Mouse (Mus musculus) neural tube, embryonic 12.5 days (tissue): ENCODE data around the gene Il17c. TPM values are rescaled to one million over a fixed set of nuclear protein-coding genes. Genes with fewer than 3 reads are reported as not detected.

ENCODE experiments used
- ATAC-seq: fragments of 200-750 bp; cut with Nextera tagmentation; 2 replicates; pipeline ENCODE4 v1.8.0; 2017; ENCODE audit warnings: low read depth, mild to moderate bottlenecking, moderate TSS enrichment, moderate library complexity; ENCODE audit not compliant: low FRiP score
- H3K27ac ChIP-seq: fragments of 300-500 bp; sonication (generic); 2 replicates; pipeline ENCODE4 v1.5.1; 2016
- H3K27me3 ChIP-seq: fragments of 300-500 bp; sonication (generic); replicated peaks from 2 replicates; pipeline ENCODE4 v1.6.1; 2016; ENCODE audit warnings: mild to moderate bottlenecking
- H3K36me3 ChIP-seq: fragments of 300-500 bp; sonication (generic); 2 replicates; pipeline ENCODE4 v1.6.1; 2016; ENCODE audit warnings: mild to moderate bottlenecking
- H3K4me1 ChIP-seq: fragments of 300-500 bp; sonication (generic); 2 replicates; pipeline ENCODE4 v1.6.1; 2016
- H3K4me2 ChIP-seq: fragments of 300-500 bp; sonication (generic); replicated peaks from 2 replicates; pipeline ENCODE4 v1.6.1; 2016; ENCODE audit warnings: mild to moderate bottlenecking
- H3K4me3 ChIP-seq: fragments of 300-500 bp; sonication (generic); 2 replicates; pipeline ENCODE4 v1.5.1; 2016
- H3K9ac ChIP-seq: fragments of 300-500 bp; sonication (generic); 2 replicates; pipeline ENCODE4 v1.6.1; 2016; ENCODE audit warnings: mild to moderate bottlenecking
- H3K9me3 ChIP-seq: fragments of 300-500 bp; sonication (generic); 2 replicates; pipeline ENCODE4 v1.6.1; 2016; ENCODE audit warnings: mild to moderate bottlenecking
- WGBS: fragments of 180-500 bp; shearing (Covaris S2); methylation state at CpG from one replicate; pipeline ENCODE4 v1.1.7; 2016; 5-methylcytosine and 5-hydroxymethylcytosine counted together
- polyA plus RNA-seq: library from polyadenylated mRNA; unstranded; fragments of >200 nt; fragmentation: Nextera tagmentation; extraction: Ambion mirVana; gene quantifications from 2 replicates; pipeline ENCODE4 v1.2.1, GENCODE M21; 2016

The Il17c gene
- not detected in 2 replicates for polyA plus RNA-seq

DNA sequence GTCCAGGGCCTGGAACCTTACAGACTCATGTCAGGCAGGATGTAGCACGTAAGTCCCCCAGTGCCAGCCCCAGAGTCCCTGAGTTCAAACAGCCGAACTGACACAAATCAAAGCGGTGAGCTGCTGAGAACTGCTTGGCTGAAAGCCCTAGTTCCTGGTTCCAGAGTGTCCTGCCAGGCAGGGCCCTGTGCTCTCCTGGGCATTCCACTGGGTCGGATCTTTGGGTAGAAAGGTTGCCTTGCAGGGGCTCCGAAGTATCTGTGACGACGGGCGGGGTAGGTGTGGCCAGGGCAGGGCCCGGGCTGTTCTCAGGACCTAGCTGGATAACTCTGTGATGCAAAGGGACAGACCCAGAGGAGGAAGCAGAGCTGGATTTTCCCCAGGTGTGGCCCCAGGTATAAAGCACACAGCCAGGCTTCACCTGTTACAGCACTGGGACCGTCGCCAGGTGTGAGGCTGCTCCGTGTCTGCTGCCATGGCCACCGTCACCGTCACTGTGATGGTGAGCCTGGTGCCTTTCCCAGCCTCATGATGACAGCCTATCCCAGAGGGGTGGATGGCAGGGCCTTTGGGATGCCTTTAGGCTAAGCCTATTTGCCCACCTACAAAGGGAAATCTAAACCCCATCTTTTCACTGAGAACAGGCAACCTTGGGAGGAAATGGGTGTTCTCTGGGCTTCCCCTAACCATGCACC is at the start of gene Il17c:
TSS of gene Il17c (plus strand) at position 645 of the 695 bp plus-strand sequence.
- no peak within 1 kb of the TSS for H3K4me2 ChIP-seq
- no peak for ATAC-seq
- H3K4me1 ChIP-seq = no peaks in the 10 kb centered on the region
- no peak within 1 kb of the TSS for H3K4me3 ChIP-seq
- H3K36me3 ChIP-seq = peaks cover 28% of the 10 kb centered on the region
- WGBS = 86% methylated on average over 14 of the region's 14 CpGs
- no peaks in the 10 kb centered on the region for H3K9me3 ChIP-seq
- no peaks in the 10 kb centered on the region for H3K27me3 ChIP-seq
- H3K9ac ChIP-seq = no peak within 1 kb of the TSS
- no peak within 1 kb of the TSS for H3K27ac ChIP-seq

DNA sequence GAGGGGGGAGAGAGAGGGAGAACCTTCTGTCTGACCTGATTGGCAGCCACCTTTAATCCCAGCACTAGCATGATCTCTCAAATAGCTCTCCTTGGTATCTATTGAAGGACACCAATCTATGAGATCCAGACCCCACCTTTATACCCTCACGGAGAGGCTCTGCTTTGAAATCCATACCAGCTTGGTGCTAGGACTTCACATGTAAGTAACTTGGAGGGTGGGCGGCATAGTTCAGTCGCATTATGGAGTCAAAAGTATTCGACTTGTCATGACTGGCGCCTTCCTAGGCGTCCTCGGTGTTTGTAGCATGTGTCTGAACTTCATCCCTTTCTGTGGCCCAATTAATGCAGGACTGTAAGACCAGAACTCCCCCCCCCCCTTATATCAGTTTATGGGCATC is 46.5 kb upstream of the Il17c start:
- no peak for ATAC-seq
- Histone ChIP-seq H3K36me3 (peaks cover 8% of the 10 kb centered on the region), H3K4me1 (peaks cover 14% of the 10 kb centered on the region), H3K27ac (no peak overlapping the region), H3K9me3 (no peaks in the 10 kb centered on the region), H3K27me3 (no peaks in the 10 kb centered on the region), H3K9ac (no peak overlapping the region), H3K4me2 (peak overlapping the region; percentile 89), H3K4me3 (no peak overlapping the region)
- 88% methylated on average over 7 of the region's 7 CpGs for WGBS

DNA sequence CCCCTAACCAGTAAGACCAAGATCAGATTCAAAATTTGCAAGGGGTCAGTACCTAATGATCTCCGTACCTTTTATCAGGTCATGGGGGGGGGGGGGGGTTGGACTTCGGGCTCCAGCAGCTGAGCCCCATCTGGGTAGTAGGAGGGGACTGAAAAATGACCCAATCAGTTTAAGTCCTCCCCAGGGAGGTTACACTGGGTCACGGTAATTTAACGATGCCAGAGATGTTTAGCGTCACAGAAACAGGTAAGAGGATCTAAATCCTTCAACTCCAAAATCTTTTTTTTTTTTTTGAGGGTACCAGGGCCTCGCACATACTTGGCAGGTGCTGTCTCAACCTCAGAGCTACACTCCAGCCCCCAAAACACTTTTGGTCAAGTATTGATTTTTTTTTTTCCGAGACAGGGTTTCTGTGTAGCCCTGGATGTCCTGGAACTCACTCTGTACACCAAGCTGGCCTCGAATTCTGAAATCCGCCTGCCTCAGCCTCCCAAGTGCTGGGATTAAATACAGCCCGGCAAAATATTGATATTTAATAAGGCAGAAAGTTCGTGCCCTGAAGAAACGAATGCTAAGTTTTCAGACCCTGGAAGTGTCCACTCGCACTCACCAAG is 46.0 kb upstream of the Il17c start:
- Histone ChIP-seq H3K27me3 (no peaks in the 10 kb centered on the region), H3K36me3 (peaks cover 8% of the 10 kb centered on the region), H3K9ac (no peak overlapping the region), H3K9me3 (no peaks in the 10 kb centered on the region), H3K4me2 (peak overlapping the region; percentile 89), H3K4me3 (peak overlapping the region; percentile 94), H3K27ac (no peak overlapping the region), H3K4me1 (peaks cover 14% of the 10 kb centered on the region)
- 27% methylated on average over 13 of the region's 13 CpGs for WGBS
- ATAC-seq = peak; percentile 42

DNA sequence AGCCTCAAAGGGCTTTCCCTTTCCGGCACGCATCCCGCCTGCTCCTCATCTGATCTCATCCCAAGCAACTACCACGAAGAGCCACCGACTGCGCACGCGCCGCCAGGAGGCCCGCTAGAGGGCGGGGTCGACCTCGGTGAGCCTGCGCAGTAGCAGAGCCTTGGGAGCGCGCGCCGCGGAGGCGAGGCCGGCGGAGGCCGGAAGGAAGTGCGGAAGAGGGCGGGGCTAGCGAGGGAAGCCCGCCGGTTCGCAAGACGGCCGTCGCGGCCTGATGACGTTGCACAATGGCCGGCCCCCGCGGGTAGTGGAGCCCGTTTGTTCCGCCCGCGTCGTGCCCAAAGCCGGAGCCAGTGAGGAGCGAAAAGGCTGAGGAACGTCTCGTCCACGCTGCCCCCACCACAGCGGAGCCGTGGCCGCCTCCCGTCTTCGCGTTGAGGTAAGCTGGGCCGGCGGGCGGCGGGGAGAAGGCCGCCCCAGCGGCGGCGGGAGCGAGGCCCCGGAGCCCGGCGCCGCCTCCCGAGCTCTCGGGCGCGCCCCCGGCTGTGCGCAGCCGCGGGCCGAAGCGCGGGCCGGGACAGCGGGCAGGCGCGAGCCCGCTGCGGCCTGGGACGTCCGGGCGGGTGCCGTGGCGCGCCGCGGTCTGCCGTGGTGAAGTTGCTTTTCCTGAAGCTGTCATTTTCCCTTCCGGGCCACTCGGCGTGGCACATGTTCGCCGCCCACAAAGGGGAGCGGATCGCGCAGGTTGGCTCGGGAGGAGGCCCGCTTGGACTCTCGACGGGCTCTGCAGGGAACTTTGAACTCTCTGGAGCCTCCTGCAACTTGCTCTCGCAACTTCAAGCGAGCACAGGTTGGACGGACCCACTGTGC is 45.2 kb upstream of the Il17c start, which contains the start of gene Zc3h18:
TSS of gene Zc3h18 (plus strand) at position 245 of the 867 bp plus-strand sequence.
- Histone ChIP-seq H3K27me3 (no peaks in the 10 kb centered on the region), H3K4me1 (peaks cover 14% of the 10 kb centered on the region), H3K27ac (peak within 1 kb of the TSS; percentile 66), H3K36me3 (peaks cover 8% of the 10 kb centered on the region), H3K9me3 (no peaks in the 10 kb centered on the region), H3K4me3 (peak within 1 kb of the TSS; percentile 94), H3K9ac (peak within 1 kb of the TSS; percentile 90), H3K4me2 (peak within 1 kb of the TSS; percentile 89)
- peak; percentile 93 for ATAC-seq
- under 1% methylated on average over 104 of the region's 107 CpGs for WGBS

DNA sequence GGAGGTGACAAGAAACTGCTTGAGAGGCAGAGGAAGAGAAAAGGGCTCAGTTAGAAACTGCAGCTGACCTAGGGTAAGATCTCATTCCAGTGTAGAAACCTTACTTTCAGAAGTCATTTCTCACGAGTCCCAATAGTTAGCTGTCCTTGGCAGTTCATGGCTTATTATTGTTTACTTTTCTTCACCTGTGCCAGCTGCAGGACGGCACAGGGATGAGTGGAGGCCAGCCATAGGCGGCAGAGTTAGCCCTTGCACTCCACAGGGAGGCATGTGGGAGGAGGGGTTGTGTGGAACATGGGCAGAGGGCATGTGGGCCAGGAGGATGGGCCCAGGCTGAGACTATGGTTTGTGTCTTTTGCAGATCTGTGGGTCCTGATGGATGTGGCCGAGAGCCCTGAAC is 38.8 kb upstream of the Il17c start:
- 90% methylated on average over 4 of the region's 4 CpGs for WGBS
- H3K4me3 ChIP-seq = no peak overlapping the region
- peaks cover 3% of the 10 kb centered on the region for H3K4me1 ChIP-seq
- H3K4me2 ChIP-seq = no peak overlapping the region
- no peaks in the 10 kb centered on the region for H3K27me3 ChIP-seq
- no peak for ATAC-seq
- no peak overlapping the region for H3K27ac ChIP-seq
- peaks cover 56% of the 10 kb centered on the region for H3K36me3 ChIP-seq
- H3K9me3 ChIP-seq = no peaks in the 10 kb centered on the region
- no peak overlapping the region for H3K9ac ChIP-seq

DNA sequence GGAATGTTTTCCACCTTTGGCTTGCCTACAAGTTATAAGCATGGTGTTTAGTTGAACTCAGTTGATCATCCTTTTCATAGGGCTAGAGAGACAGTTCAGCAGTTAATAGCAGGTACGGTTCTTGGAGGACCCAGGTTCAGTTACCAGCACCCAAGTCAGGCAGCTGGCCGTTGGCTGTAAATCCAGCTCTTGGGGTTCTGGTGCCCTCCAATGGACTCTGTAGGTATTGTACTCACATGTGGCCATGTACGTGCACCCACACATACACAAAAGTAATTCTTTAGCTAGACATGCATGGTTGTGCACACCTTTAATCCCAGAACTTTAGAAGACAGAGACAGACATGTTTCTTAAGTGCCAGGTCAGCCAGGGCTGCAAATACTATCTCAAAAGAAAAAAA is 32.5 kb upstream of the Il17c start:
- Histone ChIP-seq H3K9ac (no peak overlapping the region), H3K9me3 (no peaks in the 10 kb centered on the region), H3K4me1 (no peaks in the 10 kb centered on the region), H3K4me2 (no peak overlapping the region), H3K27me3 (no peaks in the 10 kb centered on the region), H3K4me3 (no peak overlapping the region), H3K27ac (no peak overlapping the region), H3K36me3 (peaks cover 91% of the 10 kb centered on the region)
- no peak for ATAC-seq
- WGBS = 87% methylated on average over 3 of the region's 3 CpGs

DNA sequence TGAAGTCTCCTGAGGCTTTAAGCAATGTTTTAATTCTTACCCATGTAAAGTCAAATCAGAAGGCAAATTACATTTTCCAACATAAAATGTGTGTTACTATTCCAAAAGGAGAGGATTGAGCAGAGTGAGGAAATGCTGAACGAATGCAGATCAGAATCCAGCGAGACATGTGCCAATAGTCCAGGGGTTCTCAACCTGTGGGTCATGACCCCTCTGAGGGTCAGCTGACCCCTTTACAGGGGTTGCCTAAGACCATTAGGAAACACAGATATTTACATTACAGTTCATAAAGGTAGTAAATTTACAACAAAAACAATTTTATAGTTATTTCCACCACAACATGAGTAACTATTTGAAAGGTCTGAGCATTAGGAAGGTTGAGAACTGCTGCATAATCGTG is 31.1 kb upstream of the Il17c start:
- H3K36me3 ChIP-seq = peaks cover 81% of the 10 kb centered on the region
- 89% methylated on average over 3 of the region's 3 CpGs for WGBS
- no peaks in the 10 kb centered on the region for H3K27me3 ChIP-seq
- no peak overlapping the region for H3K27ac ChIP-seq
- H3K4me2 ChIP-seq = no peak overlapping the region
- no peaks in the 10 kb centered on the region for H3K9me3 ChIP-seq
- no peak overlapping the region for H3K9ac ChIP-seq
- H3K4me1 ChIP-seq = no peaks in the 10 kb centered on the region
- H3K4me3 ChIP-seq = no peak overlapping the region
- no peak for ATAC-seq

DNA sequence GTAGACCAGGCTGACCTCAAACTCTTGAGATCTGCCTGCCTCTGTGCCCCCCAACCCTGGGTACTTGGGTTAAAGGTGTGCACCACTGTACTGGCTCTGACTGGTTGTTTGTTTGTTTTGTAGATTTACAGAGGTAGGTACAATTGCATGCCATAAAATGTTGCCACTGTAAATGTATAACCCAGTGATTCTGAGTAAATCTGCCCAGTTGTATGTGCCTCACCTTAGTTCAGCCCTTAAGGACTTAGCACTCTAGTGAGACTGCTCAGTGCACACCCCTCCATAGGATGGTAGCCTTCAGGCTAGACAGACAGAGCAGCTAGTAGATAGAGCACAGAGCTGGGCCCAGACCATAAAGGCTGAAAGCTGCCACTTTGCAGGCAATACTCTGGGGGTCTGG is 28.1 kb upstream of the Il17c start:
- H3K36me3 ChIP-seq = peaks cover 68% of the 10 kb centered on the region
- H3K4me3 ChIP-seq = no peak overlapping the region
- no peaks in the 10 kb centered on the region for H3K27me3 ChIP-seq
- no peaks in the 10 kb centered on the region for H3K4me1 ChIP-seq
- H3K4me2 ChIP-seq = no peak overlapping the region
- H3K9me3 ChIP-seq = no peaks in the 10 kb centered on the region
- no peak overlapping the region for H3K9ac ChIP-seq
- H3K27ac ChIP-seq = no peak overlapping the region
- no peak for ATAC-seq

DNA sequence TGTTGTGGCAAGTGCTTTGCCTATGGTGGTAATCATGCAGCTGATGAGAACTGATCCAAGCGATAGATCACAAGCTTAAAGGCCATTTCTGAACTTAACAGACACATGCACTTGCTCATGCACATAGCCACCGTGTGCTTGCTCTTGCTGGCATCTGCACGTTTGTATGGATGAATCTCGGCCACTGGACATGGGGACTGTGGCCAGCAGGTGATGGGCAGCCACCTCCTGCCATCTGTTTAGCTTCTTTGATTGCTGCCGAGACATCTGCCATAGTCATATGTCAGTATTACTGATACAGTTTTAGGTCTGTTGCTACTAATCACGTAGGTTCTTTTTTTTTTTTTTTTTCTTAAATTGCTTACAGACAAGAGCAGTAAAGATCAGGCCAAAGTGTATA is 26.5 kb upstream of the Il17c start:
- Histone ChIP-seq H3K4me1 (no peaks in the 10 kb centered on the region), H3K4me2 (no peak overlapping the region), H3K36me3 (peaks cover 70% of the 10 kb centered on the region), H3K4me3 (no peak overlapping the region), H3K9ac (no peak overlapping the region), H3K27me3 (no peaks in the 10 kb centered on the region), H3K27ac (no peak overlapping the region), H3K9me3 (no peaks in the 10 kb centered on the region)
- no peak for ATAC-seq
- WGBS = 86% methylated on average over 6 of the region's 6 CpGs

DNA sequence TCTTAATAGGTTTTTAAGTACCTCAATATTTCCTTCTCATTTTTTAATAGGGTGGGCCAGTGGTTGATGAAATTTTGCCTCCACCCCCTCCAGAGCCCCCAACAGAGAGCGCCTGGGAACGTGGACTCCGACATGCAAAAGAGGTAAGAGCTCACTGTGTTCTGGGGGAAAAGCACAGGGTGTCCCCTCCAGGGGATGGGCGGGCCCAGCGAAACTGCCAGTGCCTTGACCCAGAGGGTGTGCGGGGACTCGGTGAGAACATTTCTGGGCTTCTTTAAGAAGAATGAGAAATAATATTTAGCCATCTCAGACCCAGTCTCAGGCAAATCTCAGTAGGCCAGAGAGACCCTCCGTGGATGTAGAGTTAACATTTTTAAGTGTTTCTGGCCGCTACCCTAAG is 23.6 kb upstream of the Il17c start:
- H3K27me3 ChIP-seq = no peaks in the 10 kb centered on the region
- no peak for ATAC-seq
- no peaks in the 10 kb centered on the region for H3K4me1 ChIP-seq
- H3K4me3 ChIP-seq = no peak overlapping the region
- H3K4me2 ChIP-seq = no peak overlapping the region
- 94% methylated on average over 9 of the region's 9 CpGs for WGBS
- no peak overlapping the region for H3K27ac ChIP-seq
- H3K9me3 ChIP-seq = no peaks in the 10 kb centered on the region
- H3K36me3 ChIP-seq = peaks cover 76% of the 10 kb centered on the region
- no peak overlapping the region for H3K9ac ChIP-seq

DNA sequence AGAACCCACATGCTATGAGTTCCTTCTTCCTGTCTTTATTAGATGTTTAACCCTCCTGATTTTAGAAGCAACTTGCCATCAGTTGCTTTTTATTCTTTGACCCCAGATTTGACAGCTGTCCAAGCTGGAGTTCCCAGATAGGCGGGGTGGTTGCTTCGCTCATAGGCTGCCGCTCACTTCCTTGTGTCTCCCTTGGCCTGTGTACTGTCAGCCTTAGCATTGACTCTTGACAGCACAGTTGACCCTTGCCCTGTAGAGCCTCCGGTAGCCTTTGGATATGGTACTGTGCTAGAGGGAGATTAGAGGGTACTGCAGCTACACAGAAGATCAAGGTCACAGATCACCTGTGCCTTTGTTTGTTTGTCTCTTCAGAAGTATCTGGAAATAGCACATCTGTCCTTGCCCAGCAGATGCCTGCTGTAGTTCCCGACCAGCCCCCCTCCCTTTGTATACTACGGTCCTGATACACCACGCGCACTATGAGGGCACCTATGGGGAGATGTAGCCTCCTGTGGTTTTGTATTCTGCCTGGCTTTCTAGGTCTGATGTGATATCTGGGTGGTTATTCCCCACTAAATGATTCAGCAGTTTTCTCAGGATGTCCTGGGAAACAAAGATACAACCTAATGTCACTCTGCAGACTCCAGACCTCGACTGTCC is 16.5 kb upstream of the Il17c start:
- Histone ChIP-seq H3K4me3 (no peak overlapping the region), H3K27me3 (no peaks in the 10 kb centered on the region), H3K9me3 (no peaks in the 10 kb centered on the region), H3K27ac (no peak overlapping the region), H3K4me1 (no peaks in the 10 kb centered on the region), H3K4me2 (no peak overlapping the region), H3K9ac (no peak overlapping the region), H3K36me3 (peaks cover 98% of the 10 kb centered on the region)
- WGBS = 93% methylated on average over 9 of the region's 9 CpGs
- ATAC-seq = no peak

DNA sequence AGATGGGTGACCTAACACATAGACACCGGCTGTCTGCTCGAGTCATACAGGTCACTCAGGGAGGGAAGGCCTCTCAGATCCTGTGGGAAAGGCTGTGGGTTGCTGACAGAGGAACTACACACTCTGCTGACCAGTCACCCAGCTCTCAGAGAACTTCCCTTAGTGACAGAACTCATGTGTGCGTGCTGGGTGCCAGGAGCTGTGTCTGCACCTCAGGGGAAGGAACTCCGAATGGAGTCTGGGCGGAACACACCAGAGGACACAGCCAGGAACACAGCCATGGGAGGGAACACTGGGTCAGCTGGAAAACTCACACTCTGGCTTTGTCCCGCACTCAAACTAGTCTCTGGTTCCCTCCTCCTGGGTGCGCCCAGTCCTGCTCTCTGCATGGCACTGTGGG is 14.1 kb upstream of the Il17c start:
- ATAC-seq = no peak
- Histone ChIP-seq H3K9ac (no peak overlapping the region), H3K36me3 (peaks cover 98% of the 10 kb centered on the region), H3K4me2 (no peak overlapping the region), H3K27me3 (no peaks in the 10 kb centered on the region), H3K9me3 (no peaks in the 10 kb centered on the region), H3K27ac (no peak overlapping the region), H3K4me1 (no peaks in the 10 kb centered on the region), H3K4me3 (no peak overlapping the region)
- 95% methylated on average over 7 of the region's 7 CpGs for WGBS
